Mouse (Mus musculus) heart, adult 11 months (tissue): Measurements from ENCODE around the gene Nr2f1.

Experiments used
- DNase-seq: peaks from one replicate; pipeline ENCODE4 v3.0.0; 2022

Nr2f1 gene

GRCm38 (mm10) chr13:78198871-78199641, 501 bp downstream of the Nr2f1 start:
- peak; percentile 95 for DNase-seq

- DNase-seq: peak; percentile 92
Measured at GRCm38 (mm10) chr13:78198391-78198870, 1.1 kb downstream of the Nr2f1 start.

GRCm38 (mm10) chr13:78197819-78198390, 1.7 kb downstream of the Nr2f1 start:
- DNase-seq: peak; percentile 94

GRCm38 (mm10) chr13:78197286-78197818, 2.2 kb downstream of the Nr2f1 start:
- DNase-seq: no peak

GRCm38 (mm10) chr13:78196236-78196796, 3.2 kb downstream of the Nr2f1 start:
- peak; percentile 39 for DNase-seq

- peak; percentile 89 for DNase-seq
Measured at GRCm38 (mm10) chr13:78195601-78196115, 3.9 kb downstream of the Nr2f1 start.

GRCm38 (mm10) chr13:78194850-78195600, 4.5 kb downstream of the Nr2f1 start:
- DNase-seq: peak; percentile 84

GRCm38 (mm10) chr13:78194135-78194849, 5.3 kb downstream of the Nr2f1 start:
- DNase-seq: peak; percentile 28

- DNase-seq: peak; percentile 11
Measured at GRCm38 (mm10) chr13:78193211-78193610, 6.3 kb downstream of the Nr2f1 start.

GRCm38 (mm10) chr13:78189586-78189985, 10.0 kb downstream of the Nr2f1 start:
- no peak for DNase-seq

GRCm38 (mm10) chr13:78187833-78188232, 11.7 kb downstream of the Nr2f1 start:
- no peak for DNase-seq

- no peak for DNase-seq
Measured at GRCm38 (mm10) chr13:78186340-78186946, 13.1 kb downstream of the Nr2f1 start.

GRCm38 (mm10) chr13:78184786-78185466, 14.6 kb downstream of the Nr2f1 start:
- DNase-seq: no peak

- DNase-seq: no peak
Measured at GRCm38 (mm10) chr13:78183986-78184385, 15.6 kb downstream of the Nr2f1 start.

- DNase-seq: no peak
Measured at GRCm38 (mm10) chr13:78183004-78183403, 16.6 kb downstream of the Nr2f1 start.

GRCm38 (mm10) chr13:78181930-78182558, 17.5 kb downstream of the Nr2f1 start:
- no peak for DNase-seq

- peak; percentile 86 for DNase-seq
Measured at GRCm38 (mm10) chr13:78181071-78181929, 18.3 kb downstream of the Nr2f1 start.

GRCm38 (mm10) chr13:78180261-78180660, 19.3 kb downstream of the Nr2f1 start:
- DNase-seq: no peak

- no peak for DNase-seq
Measured at GRCm38 (mm10) chr13:78179312-78180097, 20.1 kb downstream of the Nr2f1 start.
